Mouse (Mus musculus) kidney, embryonic 16.5 days (tissue): ENCODE data around the gene Fadd. TPM values are rescaled to one million over a fixed set of nuclear protein-coding genes. Genes with fewer than 3 reads are reported as not detected.
A peak's percentile ranks its signal among the peaks of the same experiment; 100 is the strongest.

Experiments used
- ATAC-seq: fragments of 200-750 bp; cut with Nextera tagmentation; 2 replicates; pipeline ENCODE4 v1.8.0; 2017; ENCODE audit warnings: moderate TSS enrichment; ENCODE audit not compliant: low FRiP score, low TSS enrichment
- H3K27ac ChIP-seq: fragments of 300-500 bp; sonication (generic); 2 replicates; pipeline ENCODE4 v1.5.1; 2014; ENCODE audit warnings: low read length
- H3K27me3 ChIP-seq: fragments of 300-500 bp; sonication (generic); 2 replicates; pipeline ENCODE4 v1.6.1; 2014; ENCODE audit warnings: low read length, control low read depth, mixed read lengths; ENCODE audit not compliant: insufficient read depth
- H3K36me3 ChIP-seq: fragments of 300-500 bp; sonication (generic); 2 replicates; pipeline ENCODE4 v1.6.1; 2014; ENCODE audit warnings: low read length, control low read depth, mixed read lengths; ENCODE audit not compliant: insufficient read depth
- H3K4me1 ChIP-seq: fragments of 300-500 bp; sonication (generic); 2 replicates; pipeline ENCODE4 v1.6.1; 2014; ENCODE audit warnings: low read length, control low read depth, mixed read lengths; ENCODE audit not compliant: insufficient read depth
- H3K4me2 ChIP-seq: fragments of 300-500 bp; sonication (generic); replicated peaks from 2 replicates; pipeline ENCODE4 v1.6.1; 2014; ENCODE audit warnings: low read depth, low read length
- H3K4me3 ChIP-seq: fragments of 300-500 bp; sonication (generic); 2 replicates; pipeline ENCODE4 v1.5.1; 2014; ENCODE audit warnings: mild to moderate bottlenecking, low read length
- H3K9ac ChIP-seq: fragments of 300-500 bp; sonication (generic); replicated peaks from 2 replicates; pipeline ENCODE4 v1.6.1; 2014; ENCODE audit warnings: low read length
- H3K9me3 ChIP-seq: fragments of 300-500 bp; sonication (generic); 2 replicates; pipeline ENCODE4 v1.6.1; 2016; ENCODE audit warnings: low read length, control low read depth
- WGBS: fragments of 180-500 bp; shearing (Covaris S2); extraction: QIAGEN DNeasy Blood & Tissue Kit; methylation state at CpG from one replicate; pipeline ENCODE4 v1.1.7; 2014; 5-methylcytosine and 5-hydroxymethylcytosine counted together
- polyA plus RNA-seq: library from polyadenylated mRNA; unstranded; fragments of >200 nt; fragmentation: Nextera tagmentation; extraction: Ambion mirVana; gene quantifications from 2 replicates; pipeline ENCODE4 v1.2.1, GENCODE M21; 2015

Fadd gene
- polyA plus RNA-seq, 1 experiment from 2014 or later = 13.1 TPM

DNA sequence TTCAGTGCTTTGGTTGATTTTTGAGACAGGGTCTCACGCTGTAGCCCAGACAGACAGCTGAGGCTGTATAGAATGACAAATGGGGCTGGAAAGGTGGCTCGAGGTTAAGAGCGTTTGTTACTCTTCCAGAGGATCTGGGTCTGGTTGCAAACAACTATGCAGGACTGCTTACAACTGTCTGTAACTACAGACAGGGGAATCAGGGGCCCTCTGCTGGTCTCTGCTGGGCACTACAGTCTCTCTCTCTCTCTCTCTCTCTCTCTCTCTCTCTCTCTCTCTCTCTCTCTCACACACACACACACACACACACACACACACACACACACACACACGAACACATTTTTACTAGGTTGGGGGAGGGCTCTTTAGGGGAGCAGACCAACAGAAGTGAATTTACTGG lies 1.4 kb upstream of the Fadd start:
- 2% methylated on average over 4 of the region's 4 CpGs for WGBS
- Histone ChIP-seq H3K27me3 (no peaks in the 10 kb centered on the region), H3K4me1 (peaks cover 18% of the 10 kb centered on the region), H3K4me3 (no peak overlapping the region), H3K9ac (no peak overlapping the region), H3K9me3 (no peaks in the 10 kb centered on the region), H3K27ac (no peak overlapping the region), H3K36me3 (peaks cover 15% of the 10 kb centered on the region), H3K4me2 (no peak overlapping the region)
- ATAC-seq = no peak

DNA sequence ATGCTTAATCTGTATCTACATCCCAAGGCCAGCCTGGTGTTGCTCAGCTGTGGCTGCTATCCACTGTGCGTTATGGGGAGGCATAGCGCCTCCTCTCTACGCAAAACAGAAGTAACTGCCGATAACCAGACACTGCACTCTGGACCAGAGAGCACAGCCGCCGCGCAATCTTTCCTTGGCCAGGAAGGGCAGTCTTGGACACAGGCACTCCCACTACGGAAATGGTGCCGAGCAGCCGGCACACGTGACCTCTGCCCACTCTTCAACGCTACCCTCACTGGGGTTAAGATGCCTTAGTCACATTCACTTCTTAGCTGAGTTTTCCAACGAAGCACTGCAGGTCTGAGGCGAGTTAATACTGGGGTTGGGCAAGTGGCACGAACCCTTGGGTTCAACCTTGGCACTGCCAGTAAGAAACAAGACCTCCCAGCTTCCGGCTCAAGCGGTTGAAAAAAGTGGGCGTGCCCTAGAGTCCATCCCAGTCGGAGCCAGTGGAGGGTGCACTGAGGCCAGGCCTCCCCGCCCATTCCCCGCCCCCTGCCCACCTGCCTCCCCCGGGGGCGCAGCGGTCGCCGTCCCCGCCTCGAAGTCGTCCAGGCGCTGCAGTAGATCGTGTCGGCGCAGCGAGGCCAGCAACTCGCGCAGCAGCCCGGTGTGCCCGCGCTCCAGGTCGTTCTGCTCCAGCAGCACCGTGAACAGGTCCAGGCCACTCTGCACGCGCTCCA lies 542 bp downstream of the Fadd start:
- peak overlapping the region; percentile 84 for H3K9ac ChIP-seq
- H3K4me2 ChIP-seq = peak overlapping the region; percentile 74

DNA sequence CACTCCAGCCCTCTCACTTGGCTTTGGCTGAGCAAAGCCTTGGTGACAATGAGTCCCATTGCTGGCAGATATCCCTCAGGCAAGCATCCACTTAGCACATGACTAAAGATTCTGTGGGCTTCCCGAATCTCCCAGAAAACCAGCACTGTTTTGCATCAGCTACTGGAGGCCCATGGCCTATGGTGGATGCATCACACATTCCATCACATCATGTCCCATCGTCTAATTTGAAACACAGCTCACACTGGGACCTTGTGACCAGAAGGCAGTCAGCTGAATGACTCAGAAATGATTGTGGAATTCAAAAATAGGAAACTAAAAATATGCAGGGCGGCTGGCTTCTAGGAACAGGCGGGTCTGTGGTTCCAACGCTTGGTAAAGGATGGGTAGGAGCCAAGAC lies 4.4 kb downstream of the Fadd start:
- no peaks in the 10 kb centered on the region for H3K27me3 ChIP-seq
- ATAC-seq = no peak
- WGBS = 93% methylated on average over 5 of the region's 5 CpGs
- H3K4me1 ChIP-seq = peaks cover 13% of the 10 kb centered on the region
- H3K4me2 ChIP-seq = no peak overlapping the region
- H3K27ac ChIP-seq = no peak overlapping the region
- H3K9me3 ChIP-seq = no peaks in the 10 kb centered on the region
- no peak overlapping the region for H3K4me3 ChIP-seq
- H3K9ac ChIP-seq = no peak overlapping the region
- peaks cover 15% of the 10 kb centered on the region for H3K36me3 ChIP-seq

More for the DNA sequence above, 542 bp downstream of the Fadd start:
- ATAC-seq = peak; percentile 91
- Histone ChIP-seq H3K9me3 (no peaks in the 10 kb centered on the region), H3K36me3 (peaks cover 15% of the 10 kb centered on the region), H3K4me3 (peak overlapping the region; percentile 79), H3K27ac (peak overlapping the region; percentile 98), H3K27me3 (no peaks in the 10 kb centered on the region), H3K4me1 (peaks cover 18% of the 10 kb centered on the region)
- under 1% methylated on average over 43 of the region's 43 CpGs for WGBS

DNA sequence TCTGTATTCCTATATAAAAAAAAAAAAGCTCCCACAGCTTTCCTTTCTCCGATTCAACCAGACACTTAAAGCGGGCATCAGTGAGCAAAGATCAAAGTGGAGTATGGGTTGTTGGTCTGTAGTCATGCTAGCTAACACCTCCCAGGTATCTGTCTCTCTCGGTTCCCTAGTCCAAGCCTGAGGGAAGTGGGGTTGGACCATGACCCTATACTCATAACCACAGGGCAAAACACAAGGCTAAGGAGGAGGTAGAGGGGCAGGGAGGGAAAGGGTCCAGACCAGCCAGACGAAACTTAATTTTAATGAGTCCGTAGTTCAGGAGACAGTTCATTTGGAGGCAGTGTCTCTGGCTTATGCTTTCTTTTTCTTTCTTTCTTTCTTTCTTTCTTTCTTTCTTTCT lies 10.0 kb downstream of the Fadd start:
- H3K27me3 ChIP-seq = no peaks in the 10 kb centered on the region
- H3K36me3 ChIP-seq = no peaks in the 10 kb centered on the region
- peak overlapping the region; percentile 20; the same call in 1 of the 2 replicates for H3K27ac ChIP-seq
- 70% methylated on average over 5 of the region's 5 CpGs for WGBS
- H3K9ac ChIP-seq = no peak overlapping the region
- H3K4me3 ChIP-seq = no peak overlapping the region
- H3K4me1 ChIP-seq = no peaks in the 10 kb centered on the region
- no peak overlapping the region for H3K4me2 ChIP-seq
- ATAC-seq = peak; percentile 71
- H3K9me3 ChIP-seq = no peaks in the 10 kb centered on the region

DNA sequence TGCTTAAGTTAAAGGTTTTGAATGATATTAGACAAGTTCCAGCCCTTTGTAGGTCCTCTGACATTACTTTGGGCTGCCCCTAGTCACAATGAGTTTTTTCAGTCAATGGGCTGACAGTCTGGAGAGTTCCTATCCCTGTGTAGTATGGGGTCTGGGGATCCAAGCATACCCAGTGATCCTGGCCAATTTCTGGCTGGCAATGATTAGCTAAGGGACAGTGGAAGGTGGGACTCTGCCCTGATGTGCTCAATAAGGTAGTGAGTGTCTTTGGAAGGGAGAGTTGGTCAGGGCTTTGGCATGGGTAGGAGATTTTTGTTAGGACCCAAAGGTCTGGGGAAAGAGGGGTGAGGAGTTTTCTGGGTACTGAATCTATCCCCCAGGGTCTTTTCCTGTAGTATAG lies 10.7 kb downstream of the Fadd start:
- peak; percentile 85 for ATAC-seq
- H3K27me3 ChIP-seq = no peaks in the 10 kb centered on the region

DNA sequence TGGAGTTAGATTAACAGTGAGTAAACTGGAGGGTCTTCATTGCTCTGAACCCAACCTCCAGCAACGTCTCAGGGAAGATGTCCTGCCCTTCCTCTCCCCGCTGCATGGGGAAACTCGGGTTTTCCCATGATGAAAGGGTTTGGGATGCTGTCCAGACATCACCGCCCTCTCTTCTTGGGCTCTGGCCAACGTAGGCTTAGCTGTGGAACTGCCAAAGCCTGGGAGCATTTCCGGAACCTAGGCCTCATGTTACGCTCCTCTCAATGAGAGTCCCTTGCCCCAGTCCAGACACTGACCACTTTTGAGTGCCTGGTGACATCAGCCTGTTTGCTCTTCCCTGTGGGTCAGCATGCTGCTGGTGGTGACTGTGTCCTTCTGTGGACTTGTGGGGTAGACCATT lies 12.8 kb downstream of the Fadd start:
- Histone ChIP-seq H3K4me3 (no peak overlapping the region), H3K27ac (no peak overlapping the region), H3K9me3 (no peaks in the 10 kb centered on the region), H3K4me2 (no peak overlapping the region), H3K9ac (no peak overlapping the region), H3K36me3 (no peaks in the 10 kb centered on the region), H3K4me1 (no peaks in the 10 kb centered on the region), H3K27me3 (no peaks in the 10 kb centered on the region)
- ATAC-seq = no peak
- 69% methylated on average over 7 of the region's 7 CpGs for WGBS

More for the DNA sequence above, 10.7 kb downstream of the Fadd start:
- Histone ChIP-seq H3K4me1 (no peaks in the 10 kb centered on the region), H3K27ac (peak overlapping the region; percentile 20; the same call in 1 of the 2 replicates), H3K9ac (no peak overlapping the region), H3K9me3 (no peaks in the 10 kb centered on the region), H3K36me3 (no peaks in the 10 kb centered on the region), H3K4me3 (no peak overlapping the region), H3K4me2 (no peak overlapping the region)

DNA sequence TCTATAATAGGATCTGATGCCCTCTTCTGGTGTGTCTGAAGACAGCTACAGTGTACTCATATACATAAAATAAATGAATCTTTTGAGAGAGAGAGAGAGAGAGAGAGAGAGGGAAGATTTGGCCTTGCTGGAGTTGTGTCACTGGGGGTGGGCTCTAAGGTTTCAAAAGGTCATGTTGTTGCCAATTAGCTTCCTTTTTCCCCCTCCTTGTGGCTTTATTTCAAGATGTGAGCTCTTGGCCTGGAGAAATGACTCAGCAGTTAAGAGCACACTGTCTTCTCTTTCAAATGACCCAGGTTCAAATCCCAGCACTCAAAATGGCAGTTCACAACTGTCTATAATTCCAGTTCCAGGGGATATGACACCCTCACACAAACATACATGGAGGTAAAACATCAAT lies 14.2 kb downstream of the Fadd start:
- no peaks in the 10 kb centered on the region for H3K9me3 ChIP-seq
- ATAC-seq = no peak
- no peaks in the 10 kb centered on the region for H3K4me1 ChIP-seq
- no peak overlapping the region for H3K4me2 ChIP-seq
- no peak overlapping the region for H3K27ac ChIP-seq
- H3K36me3 ChIP-seq = no peaks in the 10 kb centered on the region
- no peak overlapping the region for H3K4me3 ChIP-seq
- no peak overlapping the region for H3K9ac ChIP-seq
- H3K27me3 ChIP-seq = no peaks in the 10 kb centered on the region

DNA sequence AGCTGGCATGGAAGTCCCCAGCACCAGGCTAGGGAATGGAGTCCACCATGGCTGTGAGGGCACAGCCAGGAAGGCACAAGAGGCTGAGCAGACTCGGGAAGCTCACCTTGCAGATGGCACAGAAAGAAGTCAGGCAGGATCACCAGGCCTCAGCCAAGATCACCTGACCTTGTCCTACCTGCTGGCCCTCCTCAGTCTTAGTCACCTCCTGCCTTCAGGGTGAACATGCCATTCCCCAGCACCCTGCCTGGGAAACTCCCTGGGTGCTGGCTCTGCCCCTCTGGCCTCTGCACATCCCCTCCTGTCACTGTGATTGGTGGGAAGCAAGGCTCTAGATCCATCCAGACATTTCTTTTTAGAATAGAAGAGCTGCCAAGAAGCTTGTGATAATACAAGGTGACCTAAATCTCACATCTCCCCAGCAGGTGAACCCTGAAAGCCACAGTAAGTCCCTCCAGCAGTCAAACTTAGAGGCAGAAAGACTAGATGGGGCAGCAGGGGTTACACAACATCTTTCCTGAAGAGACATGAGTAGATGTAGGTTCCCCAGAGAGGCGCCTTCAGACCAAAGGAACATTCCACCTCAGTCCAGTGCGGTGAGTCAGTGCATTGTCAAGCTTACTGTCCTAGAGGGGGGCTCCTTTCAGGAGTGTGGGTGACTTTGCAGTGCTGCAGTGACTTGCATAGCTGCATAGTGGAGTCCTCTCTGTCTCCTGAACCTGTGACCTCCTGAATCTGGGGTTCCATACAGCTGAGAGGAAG lies 15.2 kb downstream of the Fadd start:
- Histone ChIP-seq H3K27ac (no peak overlapping the region), H3K9ac (no peak overlapping the region), H3K4me3 (no peak overlapping the region), H3K9me3 (no peaks in the 10 kb centered on the region), H3K36me3 (no peaks in the 10 kb centered on the region), H3K4me2 (no peak overlapping the region), H3K27me3 (no peaks in the 10 kb centered on the region), H3K4me1 (no peaks in the 10 kb centered on the region)
- WGBS = 80% methylated on average over 3 of the region's 3 CpGs
- no peak for ATAC-seq

DNA sequence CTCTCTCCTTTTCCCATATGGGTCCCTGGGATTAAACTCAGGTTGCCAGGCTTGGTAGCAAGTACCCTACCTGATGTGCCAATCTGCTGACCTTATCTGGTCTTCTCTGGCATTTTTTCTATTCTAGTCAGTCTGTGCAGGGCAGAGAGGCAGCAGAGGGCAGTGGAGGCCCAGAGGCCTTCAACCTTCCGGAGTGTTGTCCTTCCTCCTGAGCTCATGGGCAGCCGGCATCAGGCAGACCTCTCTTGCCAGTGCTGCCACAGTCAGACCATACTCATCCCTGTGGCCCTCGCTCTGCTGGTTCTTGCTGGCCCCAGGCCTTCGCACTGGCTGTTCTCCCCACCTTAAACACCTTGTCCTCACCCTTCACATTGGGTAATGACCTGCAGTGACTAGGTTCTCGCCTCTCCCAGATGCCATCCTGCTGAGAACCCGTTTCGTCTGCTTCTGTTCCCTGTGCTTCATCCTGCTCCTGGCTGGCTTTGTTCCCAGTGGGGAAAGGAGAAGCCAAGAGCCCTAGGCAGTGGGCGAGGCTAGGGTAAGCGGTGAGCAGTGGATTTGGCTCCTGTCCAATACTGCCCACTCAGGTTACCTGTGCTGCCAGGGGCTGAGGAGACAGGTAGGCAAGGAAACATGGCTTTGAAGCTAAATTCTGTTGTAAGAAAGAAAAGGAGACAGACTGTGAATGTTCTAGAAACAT lies 18.7 kb downstream of the Fadd start:
- Histone ChIP-seq H3K4me3 (no peak overlapping the region), H3K36me3 (no peaks in the 10 kb centered on the region), H3K27me3 (no peaks in the 10 kb centered on the region), H3K4me1 (no peaks in the 10 kb centered on the region), H3K27ac (no peak overlapping the region), H3K9me3 (no peaks in the 10 kb centered on the region), H3K9ac (no peak overlapping the region), H3K4me2 (no peak overlapping the region)
- WGBS = 56% methylated on average over 9 of the region's 9 CpGs
- 0 out of 2 replicates have a peak, but pooled peaks have one; percentile 55 for ATAC-seq
